Mouse (Mus musculus): ENCODE measurements around the gene Tenm1. TPM values are rescaled to one million over a fixed set of nuclear protein-coding genes. Genes with fewer than 3 reads are reported as not detected.

Tenm1 gene
- 1.3 TPM in 2 replicates for polyA plus RNA-seq (2016; fragmentation: Nextera tagmentation; extraction: Ambion mirVana)

GRCm38 (mm10) chrX:43428855-43429263 is at the start of gene Tenm1:
Tenm1 (minus strand) TSS chrX:43429126.
- no peaks in the 10 kb centered on the region for H3K4me1 ChIP-seq (replicated peaks)
- peak within 1 kb of the TSS; percentile 36 for H3K4me3 ChIP-seq (replicated peaks)
- H3K27me3 ChIP-seq: peaks cover 15% of the 10 kb centered on the region
- H3K4me2 ChIP-seq: peak within 1 kb of the TSS; percentile 61
- H3K9me3 ChIP-seq: no peaks in the 10 kb centered on the region
- 23% methylated on average over 22 of the region's 22 CpGs for WGBS
- H3K36me3 ChIP-seq: no peaks in the 10 kb centered on the region
- peak; percentile 68 for ATAC-seq (ENCODE audit: insufficient number of reproducible peaks, insufficient read depth, low FRiP score, low TSS enrichment, low read depth)
- H3K9ac ChIP-seq (replicated peaks): no peak within 1 kb of the TSS
- H3K27ac ChIP-seq: no peak within 1 kb of the TSS

GRCm38 (mm10) chrX:43467311-43467710 is 38.4 kb upstream of the Tenm1 start:
- no peaks in the 10 kb centered on the region for H3K27me3 ChIP-seq
- H3K4me2 ChIP-seq: no peak overlapping the region
- H3K27ac ChIP-seq: no peak overlapping the region
- H3K36me3 ChIP-seq: no peaks in the 10 kb centered on the region
- H3K9ac ChIP-seq (replicated peaks): no peak overlapping the region
- ATAC-seq (ENCODE audit: insufficient number of reproducible peaks, insufficient read depth, low FRiP score, low TSS enrichment, low read depth): no peak
- no peaks in the 10 kb centered on the region for H3K4me1 ChIP-seq (replicated peaks)
- H3K9me3 ChIP-seq: no peaks in the 10 kb centered on the region
- no peak overlapping the region for H3K4me3 ChIP-seq (replicated peaks)

- Histone ChIP-seq H3K27me3 (peaks cover 15% of the 10 kb centered on the region), H3K4me1 (replicated peaks) (no peaks in the 10 kb centered on the region), H3K9ac (replicated peaks) (no peak overlapping the region), H3K36me3 (no peaks in the 10 kb centered on the region), H3K4me3 (replicated peaks) (peak overlapping the region; percentile 36), H3K4me2 (peak overlapping the region; percentile 61), H3K27ac (no peak overlapping the region), H3K9me3 (no peaks in the 10 kb centered on the region)
- ATAC-seq (ENCODE audit: insufficient number of reproducible peaks, insufficient read depth, low FRiP score, low TSS enrichment, low read depth): no peak
- 14% methylated on average over 11 of the region's 11 CpGs for WGBS
Measured at GRCm38 (mm10) chrX:43430581-43430980, 1.7 kb upstream of the Tenm1 start.

GRCm38 (mm10) chrX:43429982-43430531 is 1.1 kb upstream of the Tenm1 start:
- no peak overlapping the region for H3K27ac ChIP-seq
- peak; percentile 56 for ATAC-seq (ENCODE audit: insufficient number of reproducible peaks, insufficient read depth, low FRiP score, low TSS enrichment, low read depth)
- peak overlapping the region; percentile 61 for H3K4me2 ChIP-seq
- WGBS: 26% methylated on average over 25 of the region's 25 CpGs
- H3K4me3 ChIP-seq (replicated peaks): peak overlapping the region; percentile 36
- no peaks in the 10 kb centered on the region for H3K9me3 ChIP-seq
- H3K9ac ChIP-seq (replicated peaks): no peak overlapping the region
- no peaks in the 10 kb centered on the region for H3K36me3 ChIP-seq
- peaks cover 15% of the 10 kb centered on the region for H3K27me3 ChIP-seq
- H3K4me1 ChIP-seq (replicated peaks): no peaks in the 10 kb centered on the region

- Histone ChIP-seq H3K9ac (replicated peaks) (no peak overlapping the region), H3K9me3 (no peaks in the 10 kb centered on the region), H3K27ac (no peak overlapping the region), H3K4me1 (replicated peaks) (no peaks in the 10 kb centered on the region), H3K36me3 (no peaks in the 10 kb centered on the region), H3K4me3 (replicated peaks) (peak overlapping the region; percentile 36), H3K27me3 (peaks cover 15% of the 10 kb centered on the region), H3K4me2 (peak overlapping the region; percentile 61)
- 27% methylated on average over 12 of the region's 12 CpGs for WGBS
- no peak for ATAC-seq (ENCODE audit: insufficient number of reproducible peaks, insufficient read depth, low FRiP score, low TSS enrichment, low read depth)
Measured at GRCm38 (mm10) chrX:43429337-43429736, 411 bp upstream of the Tenm1 start.

- Histone ChIP-seq H3K27ac (no peak overlapping the region), H3K27me3 (peaks cover 15% of the 10 kb centered on the region)
- WGBS: 13% methylated on average over 12 of the region's 12 CpGs
Measured at GRCm38 (mm10) chrX:43427961-43428365, 963 bp downstream of the Tenm1 start.

GRCm38 (mm10) chrX:43427111-43427510 is 1.8 kb downstream of the Tenm1 start:
- WGBS: 21% methylated on average over 10 of the region's 10 CpGs
- no peak overlapping the region for H3K9ac ChIP-seq (replicated peaks)
- no peaks in the 10 kb centered on the region for H3K9me3 ChIP-seq
- H3K4me1 ChIP-seq (replicated peaks): no peaks in the 10 kb centered on the region
- peaks cover 15% of the 10 kb centered on the region for H3K27me3 ChIP-seq
- H3K36me3 ChIP-seq: no peaks in the 10 kb centered on the region
- H3K4me3 ChIP-seq (replicated peaks): no peak overlapping the region; the same call in 1 of the 2 replicates
- H3K4me2 ChIP-seq: peak overlapping the region; percentile 61
- H3K27ac ChIP-seq: no peak overlapping the region
- no peak for ATAC-seq (ENCODE audit: insufficient number of reproducible peaks, insufficient read depth, low FRiP score, low TSS enrichment, low read depth)

More at GRCm38 (mm10) chrX:43427961-43428365, 963 bp downstream of the Tenm1 start:
- no peak for ATAC-seq (ENCODE audit: insufficient number of reproducible peaks, insufficient read depth, low FRiP score, low TSS enrichment, low read depth)
- H3K9me3 ChIP-seq: no peaks in the 10 kb centered on the region
- H3K9ac ChIP-seq (replicated peaks): no peak overlapping the region
- no peaks in the 10 kb centered on the region for H3K4me1 ChIP-seq (replicated peaks)
- peak overlapping the region; percentile 36 for H3K4me3 ChIP-seq (replicated peaks)
- H3K4me2 ChIP-seq: peak overlapping the region; percentile 61
- no peaks in the 10 kb centered on the region for H3K36me3 ChIP-seq

GRCm38 (mm10) chrX:43397957-43398356 is 31.0 kb downstream of the Tenm1 start:
- Histone ChIP-seq H3K27me3 (no peaks in the 10 kb centered on the region), H3K27ac (no peak overlapping the region), H3K4me1 (replicated peaks) (no peaks in the 10 kb centered on the region), H3K9ac (replicated peaks) (no peak overlapping the region), H3K36me3 (no peaks in the 10 kb centered on the region), H3K4me3 (replicated peaks) (no peak overlapping the region), H3K9me3 (no peaks in the 10 kb centered on the region), H3K4me2 (no peak overlapping the region)
- no peak for ATAC-seq (ENCODE audit: insufficient number of reproducible peaks, insufficient read depth, low FRiP score, low TSS enrichment, low read depth)
- WGBS: 77% methylated on average over 3 of the region's 3 CpGs

- no peaks in the 10 kb centered on the region for H3K4me1 ChIP-seq (replicated peaks)
- H3K36me3 ChIP-seq: no peaks in the 10 kb centered on the region
- no peak for ATAC-seq (ENCODE audit: insufficient number of reproducible peaks, insufficient read depth, low FRiP score, low TSS enrichment, low read depth)
- H3K4me3 ChIP-seq (replicated peaks): no peak overlapping the region
- H3K9me3 ChIP-seq: no peaks in the 10 kb centered on the region
- H3K27ac ChIP-seq: no peak overlapping the region
- no peaks in the 10 kb centered on the region for H3K27me3 ChIP-seq
- no peak overlapping the region for H3K4me2 ChIP-seq
- WGBS: 80% methylated on average over 5 of the region's 5 CpGs
- no peak overlapping the region for H3K9ac ChIP-seq (replicated peaks)
Measured at GRCm38 (mm10) chrX:43388106-43388505, 40.8 kb downstream of the Tenm1 start.

- H3K4me1 ChIP-seq (replicated peaks): no peaks in the 10 kb centered on the region
- no peaks in the 10 kb centered on the region for H3K9me3 ChIP-seq
- no peak for ATAC-seq (ENCODE audit: insufficient number of reproducible peaks, insufficient read depth, low FRiP score, low TSS enrichment, low read depth)
- H3K4me2 ChIP-seq: no peak overlapping the region
- WGBS: 60% methylated on average over 1 of the region's 1 CpGs
- no peaks in the 10 kb centered on the region for H3K36me3 ChIP-seq
- H3K27ac ChIP-seq: no peak overlapping the region
- H3K27me3 ChIP-seq: no peaks in the 10 kb centered on the region
- no peak overlapping the region for H3K4me3 ChIP-seq (replicated peaks)
- H3K9ac ChIP-seq (replicated peaks): no peak overlapping the region
Measured at GRCm38 (mm10) chrX:43372526-43372925, 56.4 kb downstream of the Tenm1 start.

GRCm38 (mm10) chrX:43319351-43319750 is 109.6 kb downstream of the Tenm1 start:
- Histone ChIP-seq H3K36me3 (no peaks in the 10 kb centered on the region), H3K9me3 (no peaks in the 10 kb centered on the region), H3K4me2 (no peak overlapping the region), H3K4me1 (replicated peaks) (no peaks in the 10 kb centered on the region), H3K4me3 (replicated peaks) (no peak overlapping the region), H3K9ac (replicated peaks) (no peak overlapping the region), H3K27ac (no peak overlapping the region), H3K27me3 (no peaks in the 10 kb centered on the region)
- 77% methylated on average over 1 of the region's 1 CpGs for WGBS
- ATAC-seq (ENCODE audit: insufficient number of reproducible peaks, insufficient read depth, low FRiP score, low TSS enrichment, low read depth): no peak
